Mouse (Mus musculus) bone marrow, adult 2 months (tissue): ENCODE results near the gene Phf3.

Experiments
- CTCF ChIP-seq: fragments of 200-500 bp; IDR thresholded peaks from 2 replicates; pipeline ENCODE4 v1.5.1; 2011; ENCODE audit warnings: low read length, control low read depth; ENCODE audit not compliant: control insufficient read depth, insufficient read depth
- POLR2A ChIP-seq: fragments of 200-500 bp; IDR thresholded peaks from 2 replicates; pipeline ENCODE4 v1.6.1; 2011; ENCODE audit warnings: low read depth, mild to moderate bottlenecking, control low read depth, low read length, borderline replicate concordance; ENCODE audit not compliant: control insufficient read depth

DNA sequence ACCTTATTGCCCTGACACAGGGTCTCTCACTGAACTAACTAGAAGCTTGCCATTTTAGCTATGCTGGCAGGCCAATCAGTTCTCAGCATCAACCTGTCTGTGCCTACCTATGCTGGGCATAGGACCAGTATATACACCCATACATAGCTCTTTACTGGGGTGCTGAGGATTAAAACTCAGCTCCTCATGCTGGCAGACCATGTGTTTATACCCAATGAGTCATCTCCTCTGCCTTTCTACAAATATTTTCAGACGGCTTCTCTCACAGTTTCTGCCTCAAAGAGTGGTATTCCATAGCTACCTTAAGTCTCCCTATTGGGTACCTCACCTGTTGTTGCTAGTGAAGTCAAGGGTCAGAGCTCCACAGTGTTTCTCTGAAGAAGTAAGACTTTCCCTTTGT is 84.0 kb downstream of the Phf3 start:
- TF ChIP-seq POLR2A (no peak), CTCF (no peak)
